Mouse (Mus musculus): ENCODE measurements around the gene Agpat4.

Gene Agpat4

GRCm38 (mm10) chr17:12123168-12123567 lies 4.7 kb downstream of the Agpat4 start:
- no peak for DNase-seq

GRCm38 (mm10) chr17:12127056-12127455 lies 8.6 kb downstream of the Agpat4 start:
- no peak for DNase-seq

- DNase-seq, result no peak
Observed at GRCm38 (mm10) chr17:12128976-12129375, 10.5 kb downstream of the Agpat4 start.

- peak in 1 of 2 experiments; percentile 20 for DNase-seq
Observed at GRCm38 (mm10) chr17:12131171-12131570, 12.7 kb downstream of the Agpat4 start.

GRCm38 (mm10) chr17:12131581-12131980 lies 13.1 kb downstream of the Agpat4 start:
- no peak for DNase-seq

- DNase-seq, result no peak
Observed at GRCm38 (mm10) chr17:12132904-12133303, 14.4 kb downstream of the Agpat4 start.

- DNase-seq, result no peak
Observed at GRCm38 (mm10) chr17:12133985-12134384, 15.5 kb downstream of the Agpat4 start.

GRCm38 (mm10) chr17:12134975-12135633 lies 16.6 kb downstream of the Agpat4 start:
- peak in 1 of 2 experiments; percentile 23 for DNase-seq

GRCm38 (mm10) chr17:12138355-12138754 lies 19.9 kb downstream of the Agpat4 start:
- DNase-seq, result no peak

GRCm38 (mm10) chr17:12143948-12144364 lies 25.5 kb downstream of the Agpat4 start:
- DNase-seq, result no peak

GRCm38 (mm10) chr17:12146132-12146681 lies 27.7 kb downstream of the Agpat4 start:
- no peak for DNase-seq

GRCm38 (mm10) chr17:12147830-12148229 lies 29.3 kb downstream of the Agpat4 start:
- no peak for DNase-seq

- DNase-seq, result no peak
Observed at GRCm38 (mm10) chr17:12149232-12149861, 30.8 kb downstream of the Agpat4 start.

- no peak for DNase-seq
Observed at GRCm38 (mm10) chr17:12150970-12151369, 32.5 kb downstream of the Agpat4 start.

GRCm38 (mm10) chr17:12154260-12154659 lies 35.8 kb downstream of the Agpat4 start:
- no peak for DNase-seq

- DNase-seq, result no peak
Observed at GRCm38 (mm10) chr17:12155236-12155635, 36.7 kb downstream of the Agpat4 start.

GRCm38 (mm10) chr17:12155872-12156271 lies 37.4 kb downstream of the Agpat4 start:
- DNase-seq, result no peak

- no peak for DNase-seq
Observed at GRCm38 (mm10) chr17:12156661-12157060, 38.2 kb downstream of the Agpat4 start.

- no peak for DNase-seq
Observed at GRCm38 (mm10) chr17:12157203-12157602, 38.7 kb downstream of the Agpat4 start.

- DNase-seq, result no peak
Observed at GRCm38 (mm10) chr17:12159187-12160060, 40.9 kb downstream of the Agpat4 start.

GRCm38 (mm10) chr17:12160061-12160421 lies 41.5 kb downstream of the Agpat4 start:
- DNase-seq, result no peak

GRCm38 (mm10) chr17:12160540-12160939 lies 42.0 kb downstream of the Agpat4 start:
- DNase-seq, result no peak
